Mouse (Mus musculus): ENCODE measurements around the gene Cd160. TPM values are rescaled to one million over a fixed set of nuclear protein-coding genes. Genes with fewer than 3 reads are reported as not detected.

The Cd160 gene
- polyA plus RNA-seq, 1 experiment from 2014 or later = 0.36 TPM

DNA sequence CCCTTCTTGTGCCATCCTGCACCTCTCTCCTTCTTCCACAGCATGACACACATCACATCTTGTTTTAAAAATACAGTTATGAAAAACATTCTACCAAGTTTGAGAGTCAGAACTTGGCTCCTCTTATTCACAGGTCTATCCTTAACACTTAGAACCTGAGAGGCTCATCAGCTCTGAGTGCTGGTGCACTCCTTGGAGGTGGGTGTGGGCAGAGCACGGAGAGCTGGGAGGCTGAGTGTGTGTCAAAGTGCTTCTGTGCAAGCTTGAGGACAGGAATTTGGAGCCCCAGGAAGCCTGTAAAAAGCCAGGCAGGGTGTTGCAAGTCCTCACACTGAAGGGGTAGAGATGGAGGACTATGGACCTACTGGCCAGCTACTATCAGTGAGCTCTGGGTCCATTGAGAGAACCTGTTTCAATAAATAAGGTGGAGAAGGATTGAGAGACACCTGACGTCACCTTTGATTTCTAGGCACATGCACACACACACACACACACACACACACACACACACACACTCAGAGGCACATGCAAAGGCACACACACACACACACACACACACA, 20.1 kb upstream of the Cd160 start:
- 0 out of 2 replicates have a peak, but pooled peaks cover 4% of the 10 kb centered on the region for H3K27me3 ChIP-seq (replicated peaks)
- no peak overlapping the region for H3K4me2 ChIP-seq
- no peaks in the 10 kb centered on the region for H3K9me3 ChIP-seq
- WGBS = 72% methylated on average over 2 of the region's 2 CpGs
- H3K27ac ChIP-seq (replicated peaks) = no peak overlapping the region
- ATAC-seq (ENCODE audit: extremely low read depth, insufficient number of reproducible peaks, low FRiP score, low TSS enrichment) = no peak
- H3K9ac ChIP-seq = no peak overlapping the region
- no peaks in the 10 kb centered on the region for H3K36me3 ChIP-seq
- H3K4me3 ChIP-seq = no peak overlapping the region
- H3K4me1 ChIP-seq = peaks cover 16% of the 10 kb centered on the region

DNA sequence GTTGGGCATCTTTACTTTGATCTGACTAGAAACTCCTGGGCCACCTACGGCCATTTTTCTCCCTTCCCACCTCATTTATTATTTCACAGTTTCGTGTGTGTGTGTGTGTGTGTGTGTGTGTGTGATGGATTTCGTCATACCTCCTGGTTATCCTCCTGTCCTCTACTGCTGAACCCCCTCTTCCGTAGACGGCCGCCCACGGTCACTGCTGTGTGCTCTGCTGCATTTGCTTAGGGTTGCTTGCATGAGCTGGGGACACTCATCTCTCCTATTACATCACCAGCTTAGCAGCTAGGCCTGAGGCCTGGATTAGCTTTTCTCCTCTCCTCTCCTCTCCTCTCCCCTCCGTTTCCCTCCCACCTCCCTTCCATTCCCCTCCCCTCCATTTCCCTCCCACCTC, 19.3 kb upstream of the Cd160 start:
- Histone ChIP-seq H3K36me3 (no peaks in the 10 kb centered on the region), H3K27me3 (replicated peaks) (0 out of 2 replicates have a peak, but pooled peaks cover 4% of the 10 kb centered on the region), H3K4me2 (no peak overlapping the region), H3K9me3 (no peaks in the 10 kb centered on the region), H3K27ac (replicated peaks) (no peak overlapping the region), H3K4me1 (peaks cover 16% of the 10 kb centered on the region), H3K4me3 (no peak overlapping the region), H3K9ac (no peak overlapping the region)
- no peak for ATAC-seq (ENCODE audit: extremely low read depth, insufficient number of reproducible peaks, low FRiP score, low TSS enrichment)
- WGBS = 83% methylated on average over 7 of the region's 8 CpGs

DNA sequence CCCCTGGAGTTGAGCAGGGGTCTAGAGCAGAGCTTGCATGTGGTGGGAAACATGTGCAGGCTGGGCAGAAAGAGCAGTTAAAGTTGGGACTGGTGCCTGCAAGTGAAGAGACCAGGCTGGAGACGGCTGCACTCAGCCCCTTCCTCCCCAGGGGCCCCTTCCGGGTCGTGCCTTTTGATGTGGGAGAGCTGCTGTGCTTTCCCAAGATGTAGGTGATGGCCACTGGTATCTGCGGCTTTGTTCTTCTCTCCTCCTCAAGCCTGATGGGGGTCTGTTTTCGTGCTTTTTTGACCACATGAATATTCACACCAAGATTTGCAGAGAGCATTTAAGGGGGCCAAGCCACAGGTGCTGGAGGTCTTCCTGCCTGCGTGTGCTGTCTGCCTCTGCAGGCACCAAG, 18.5 kb upstream of the Cd160 start:
- H3K4me2 ChIP-seq = no peak overlapping the region
- ATAC-seq (ENCODE audit: extremely low read depth, insufficient number of reproducible peaks, low FRiP score, low TSS enrichment) = no peak
- H3K27me3 ChIP-seq (replicated peaks) = 0 out of 2 replicates have a peak, but pooled peaks cover 4% of the 10 kb centered on the region
- no peak overlapping the region for H3K9ac ChIP-seq
- 20% methylated on average over 6 of the region's 6 CpGs for WGBS
- no peaks in the 10 kb centered on the region for H3K36me3 ChIP-seq
- peaks cover 11% of the 10 kb centered on the region for H3K4me1 ChIP-seq
- H3K27ac ChIP-seq (replicated peaks) = no peak overlapping the region
- H3K9me3 ChIP-seq = no peaks in the 10 kb centered on the region
- no peak overlapping the region for H3K4me3 ChIP-seq

DNA sequence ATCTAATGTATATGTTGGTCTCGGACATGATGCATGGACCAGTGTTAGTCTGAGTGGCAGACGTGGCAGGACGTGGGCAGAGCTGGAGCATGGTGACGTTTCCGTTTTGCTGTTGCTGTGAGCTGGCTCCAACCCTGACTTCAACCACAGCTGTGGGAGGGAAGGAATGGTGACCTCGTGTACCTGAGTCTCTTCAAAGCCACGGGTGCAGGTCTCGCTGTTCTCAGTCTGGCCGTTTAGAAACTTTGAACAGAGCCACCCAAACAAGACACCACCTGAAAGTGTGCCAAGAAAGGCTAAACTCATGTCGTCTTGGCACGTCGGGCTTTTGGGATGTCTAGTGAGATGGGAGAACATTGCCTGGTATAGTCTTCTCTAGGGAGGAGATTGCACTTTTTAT, 17.8 kb upstream of the Cd160 start:
- Histone ChIP-seq H3K36me3 (no peaks in the 10 kb centered on the region), H3K4me2 (no peak overlapping the region), H3K4me1 (peaks cover 7% of the 10 kb centered on the region), H3K9me3 (no peaks in the 10 kb centered on the region), H3K27ac (replicated peaks) (no peak overlapping the region), H3K27me3 (replicated peaks) (0 out of 2 replicates have a peak, but pooled peaks cover 4% of the 10 kb centered on the region), H3K4me3 (no peak overlapping the region), H3K9ac (no peak overlapping the region)
- 82% methylated on average over 12 of the region's 12 CpGs for WGBS
- no peak for ATAC-seq (ENCODE audit: extremely low read depth, insufficient number of reproducible peaks, low FRiP score, low TSS enrichment)

DNA sequence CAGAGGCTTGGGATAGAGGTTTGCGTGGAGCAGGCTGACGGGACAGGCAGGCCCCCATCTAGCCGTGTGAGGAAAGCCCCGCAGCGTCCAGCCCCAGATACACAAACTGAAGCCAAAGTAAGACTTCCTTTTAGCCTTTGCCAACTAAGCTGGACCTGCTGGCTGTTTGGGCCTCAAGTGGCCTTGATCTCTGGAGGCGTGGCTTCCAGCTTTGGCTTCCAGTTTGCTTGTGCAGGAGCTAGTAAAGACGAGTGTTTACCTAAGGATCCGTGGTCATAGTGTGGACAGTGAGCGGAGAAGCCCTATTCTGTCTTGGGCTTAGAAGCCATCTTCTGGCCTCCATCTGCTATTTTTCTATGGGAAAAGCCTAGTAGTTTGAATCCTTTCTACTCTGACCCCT, 16.7 kb upstream of the Cd160 start:
- Histone ChIP-seq H3K27me3 (replicated peaks) (0 out of 2 replicates have a peak, but pooled peaks cover 4% of the 10 kb centered on the region), H3K4me1 (peaks cover 7% of the 10 kb centered on the region), H3K27ac (replicated peaks) (no peak overlapping the region), H3K4me3 (no peak overlapping the region), H3K36me3 (no peaks in the 10 kb centered on the region), H3K4me2 (no peak overlapping the region), H3K9ac (no peak overlapping the region), H3K9me3 (no peaks in the 10 kb centered on the region)
- 79% methylated on average over 9 of the region's 9 CpGs for WGBS
- ATAC-seq (ENCODE audit: extremely low read depth, insufficient number of reproducible peaks, low FRiP score, low TSS enrichment) = no peak

DNA sequence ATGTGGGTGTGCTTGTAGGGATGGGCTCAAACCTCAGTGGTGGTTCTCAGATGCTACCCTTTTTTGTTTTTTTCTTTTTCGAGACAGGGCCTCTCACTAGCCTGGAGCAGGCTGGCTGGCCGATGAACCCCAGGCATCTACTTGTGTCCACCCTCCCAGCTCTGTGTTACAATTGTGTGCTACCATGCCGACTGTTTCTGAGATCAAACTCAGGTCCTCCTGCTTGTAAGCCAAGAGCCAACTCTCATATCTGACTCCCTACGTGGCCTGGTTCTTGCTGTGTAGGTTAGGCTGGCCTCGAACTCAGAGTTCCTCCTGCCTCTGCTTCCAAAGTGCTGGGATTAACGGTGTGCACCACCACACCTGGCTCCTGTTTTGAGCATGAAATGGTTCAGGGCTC, 16.0 kb upstream of the Cd160 start:
- Histone ChIP-seq H3K27ac (replicated peaks) (no peak overlapping the region), H3K4me3 (no peak overlapping the region), H3K4me1 (peaks cover 7% of the 10 kb centered on the region), H3K36me3 (no peaks in the 10 kb centered on the region), H3K4me2 (no peak overlapping the region), H3K27me3 (replicated peaks) (0 out of 2 replicates have a peak, but pooled peaks cover 4% of the 10 kb centered on the region), H3K9me3 (no peaks in the 10 kb centered on the region), H3K9ac (no peak overlapping the region)
- ATAC-seq (ENCODE audit: extremely low read depth, insufficient number of reproducible peaks, low FRiP score, low TSS enrichment) = no peak
- WGBS = 91% methylated on average over 6 of the region's 6 CpGs

DNA sequence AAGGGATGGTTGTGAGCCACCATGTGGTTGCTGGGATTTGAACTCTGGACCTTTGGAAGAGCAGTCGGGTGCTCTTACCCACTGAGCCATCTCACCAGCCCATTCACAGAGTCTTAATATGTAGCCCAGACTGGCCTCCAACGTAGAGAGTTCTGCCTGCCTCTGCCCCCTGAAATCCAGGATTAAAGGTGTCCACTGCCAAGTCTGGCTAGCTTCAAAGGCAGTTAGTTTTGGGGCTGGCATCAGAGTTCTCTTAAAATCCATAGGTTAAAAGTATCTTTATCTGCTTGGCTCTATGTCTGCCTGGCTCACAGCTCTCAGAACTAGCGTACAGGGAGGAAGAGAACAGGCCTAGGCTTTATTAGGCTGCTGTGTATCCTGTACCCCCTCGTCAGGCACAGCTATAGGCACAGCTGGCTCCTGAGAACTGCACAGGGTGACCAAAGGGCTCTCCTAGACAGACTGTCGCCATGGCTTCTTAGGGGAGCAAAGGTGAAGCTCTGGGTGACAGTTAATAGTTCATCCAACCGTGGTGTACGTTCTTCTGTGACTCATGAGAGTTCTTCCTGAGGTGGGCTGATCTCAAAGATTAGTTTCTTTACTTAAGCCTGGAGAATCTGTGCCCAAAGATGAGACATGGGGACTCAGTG, 10.0 kb upstream of the Cd160 start:
- Histone ChIP-seq H3K4me3 (no peak overlapping the region), H3K4me1 (no peaks in the 10 kb centered on the region), H3K36me3 (no peaks in the 10 kb centered on the region), H3K4me2 (no peak overlapping the region), H3K9me3 (no peaks in the 10 kb centered on the region), H3K27ac (replicated peaks) (no peak overlapping the region), H3K27me3 (replicated peaks) (no peaks in the 10 kb centered on the region), H3K9ac (no peak overlapping the region)
- WGBS = 76% methylated on average over 7 of the region's 7 CpGs
- ATAC-seq (ENCODE audit: extremely low read depth, insufficient number of reproducible peaks, low FRiP score, low TSS enrichment) = no peak

DNA sequence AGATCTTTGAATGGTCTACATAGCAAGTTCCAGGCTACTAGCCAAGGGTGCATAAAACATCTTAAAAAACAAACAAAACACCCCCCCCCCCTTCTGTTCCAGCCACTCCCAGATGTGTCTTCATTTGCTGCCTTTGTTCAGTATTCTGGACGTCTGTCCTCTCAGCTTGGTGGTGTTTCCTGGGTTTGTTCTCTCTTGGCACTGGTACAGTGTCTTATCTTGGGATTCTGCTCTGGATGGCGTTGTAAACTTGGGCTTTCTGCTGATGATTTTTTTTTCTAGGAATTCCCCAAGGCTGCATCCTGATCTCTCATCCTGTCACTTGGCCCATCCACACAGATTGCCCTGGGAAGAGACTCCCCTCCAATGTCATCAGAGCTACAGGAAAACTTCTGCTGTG, 7.3 kb upstream of the Cd160 start:
- H3K9me3 ChIP-seq = no peaks in the 10 kb centered on the region
- no peak for ATAC-seq (ENCODE audit: extremely low read depth, insufficient number of reproducible peaks, low FRiP score, low TSS enrichment)
- H3K27ac ChIP-seq (replicated peaks) = no peak overlapping the region
- no peaks in the 10 kb centered on the region for H3K4me1 ChIP-seq
- no peaks in the 10 kb centered on the region for H3K27me3 ChIP-seq (replicated peaks)
- H3K36me3 ChIP-seq = no peaks in the 10 kb centered on the region
- WGBS = 33% methylated on average over 2 of the region's 2 CpGs
- no peak overlapping the region for H3K4me3 ChIP-seq
- no peak overlapping the region for H3K4me2 ChIP-seq
- H3K9ac ChIP-seq = no peak overlapping the region

DNA sequence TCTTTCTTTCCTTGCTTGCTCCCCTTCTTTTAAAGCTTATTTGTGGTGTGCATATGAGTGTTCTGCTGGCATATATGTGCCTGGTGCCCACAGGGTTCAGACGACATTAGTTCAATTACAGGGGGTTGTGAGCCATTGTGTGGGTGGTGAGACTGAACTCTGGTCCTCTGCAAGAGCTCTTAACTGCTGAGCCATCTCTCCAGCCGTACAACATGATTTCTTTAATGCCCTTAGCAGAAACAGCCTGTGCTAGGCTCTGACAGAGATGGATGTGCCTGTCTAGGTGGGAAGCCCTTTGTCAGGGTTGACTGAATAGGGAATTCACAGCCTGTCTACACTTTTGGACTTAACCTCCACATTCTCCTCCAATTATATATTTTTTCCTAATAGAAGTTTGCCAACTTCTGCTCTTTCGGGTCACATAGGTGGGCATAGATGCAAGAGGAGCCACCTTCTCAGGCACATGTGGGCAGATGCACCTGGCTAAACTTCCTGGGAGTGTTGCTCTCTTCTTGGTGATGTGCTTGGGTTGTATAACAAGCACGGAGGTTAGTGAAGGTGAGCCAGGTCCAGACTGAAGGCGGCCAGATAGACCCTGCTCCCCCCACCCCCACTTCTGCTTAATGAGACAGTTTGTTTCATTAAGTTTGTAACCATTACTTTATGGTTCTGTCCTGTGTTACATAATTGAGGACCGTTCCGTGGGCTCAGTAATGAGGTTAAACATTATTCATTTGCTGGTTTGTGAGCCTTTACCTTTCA, 5.6 kb upstream of the Cd160 start:
- Histone ChIP-seq H3K27me3 (replicated peaks) (peaks cover 9% of the 10 kb centered on the region; the same call in 1 of the 2 replicates), H3K27ac (replicated peaks) (no peak overlapping the region), H3K9me3 (no peaks in the 10 kb centered on the region), H3K4me1 (no peaks in the 10 kb centered on the region), H3K36me3 (no peaks in the 10 kb centered on the region), H3K4me2 (no peak overlapping the region), H3K4me3 (no peak overlapping the region), H3K9ac (no peak overlapping the region)
- WGBS = 68% methylated on average over 7 of the region's 7 CpGs
- no peak for ATAC-seq (ENCODE audit: extremely low read depth, insufficient number of reproducible peaks, low FRiP score, low TSS enrichment)

DNA sequence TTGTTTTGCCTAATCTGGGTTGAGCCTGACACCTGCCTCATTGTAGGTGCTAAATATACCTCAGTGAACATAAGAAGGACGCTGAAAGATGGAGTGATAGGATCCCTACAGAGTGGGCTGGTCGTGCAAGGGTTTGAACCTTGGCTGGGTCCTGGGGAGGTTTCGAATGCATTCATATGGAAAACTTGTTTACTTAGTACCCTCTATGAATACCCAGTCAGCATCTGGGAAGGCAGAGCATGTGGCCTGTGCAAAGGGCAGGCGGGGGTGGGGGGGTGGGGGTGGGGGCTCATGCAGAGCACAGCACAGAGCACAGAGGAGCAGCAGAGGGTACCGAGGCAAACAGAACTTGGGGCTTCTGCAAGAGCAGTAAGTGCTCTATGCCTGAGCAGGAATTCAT, 3.8 kb upstream of the Cd160 start:
- no peak for ATAC-seq (ENCODE audit: extremely low read depth, insufficient number of reproducible peaks, low FRiP score, low TSS enrichment)
- H3K36me3 ChIP-seq = no peaks in the 10 kb centered on the region
- H3K4me3 ChIP-seq = no peak overlapping the region
- no peaks in the 10 kb centered on the region for H3K9me3 ChIP-seq
- no peak overlapping the region for H3K9ac ChIP-seq
- peaks cover 18% of the 10 kb centered on the region; the same call in 1 of the 2 replicates for H3K27me3 ChIP-seq (replicated peaks)
- 35% methylated on average over 5 of the region's 5 CpGs for WGBS
- no peak overlapping the region for H3K27ac ChIP-seq (replicated peaks)
- no peak overlapping the region for H3K4me2 ChIP-seq
- H3K4me1 ChIP-seq = no peaks in the 10 kb centered on the region

DNA sequence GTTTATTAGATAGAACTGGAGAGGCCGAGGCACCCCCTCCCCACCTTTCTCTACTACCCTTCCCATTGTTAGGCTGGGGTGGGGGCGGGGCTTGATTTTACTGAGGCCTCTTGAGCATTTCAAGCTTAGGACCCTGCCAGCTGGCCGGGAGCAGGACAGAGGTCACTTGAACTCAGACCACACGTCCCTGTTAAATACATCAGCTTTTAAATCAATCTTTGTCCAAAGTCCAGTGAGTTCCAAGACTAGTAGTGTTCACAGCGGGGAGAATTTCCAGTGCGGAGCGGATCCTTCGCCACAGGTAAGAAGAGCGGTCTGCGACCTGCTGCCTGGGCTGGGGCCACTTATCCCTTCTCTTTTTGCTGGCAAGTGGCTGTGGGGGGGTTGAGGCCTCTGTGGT, 705 bp upstream of the Cd160 start:
- no peak for ATAC-seq (ENCODE audit: extremely low read depth, insufficient number of reproducible peaks, low FRiP score, low TSS enrichment)
- no peaks in the 10 kb centered on the region for H3K4me1 ChIP-seq
- peaks cover 18% of the 10 kb centered on the region; the same call in 1 of the 2 replicates for H3K27me3 ChIP-seq (replicated peaks)
- H3K9ac ChIP-seq = no peak overlapping the region
- no peak overlapping the region for H3K27ac ChIP-seq (replicated peaks)
- H3K9me3 ChIP-seq = no peaks in the 10 kb centered on the region
- WGBS = 74% methylated on average over 10 of the region's 10 CpGs
- H3K4me3 ChIP-seq = no peak overlapping the region
- no peaks in the 10 kb centered on the region for H3K36me3 ChIP-seq
- H3K4me2 ChIP-seq = no peak overlapping the region
